Mouse (Mus musculus): ENCODE measurements at regions not wholly inside any gene's neighbourhood (a gene's known extent, or its start where the extent isn't known, plus 50 kb on each side); places are given as distances from the start of the nearest gene placed in this dataset.

DNA sequence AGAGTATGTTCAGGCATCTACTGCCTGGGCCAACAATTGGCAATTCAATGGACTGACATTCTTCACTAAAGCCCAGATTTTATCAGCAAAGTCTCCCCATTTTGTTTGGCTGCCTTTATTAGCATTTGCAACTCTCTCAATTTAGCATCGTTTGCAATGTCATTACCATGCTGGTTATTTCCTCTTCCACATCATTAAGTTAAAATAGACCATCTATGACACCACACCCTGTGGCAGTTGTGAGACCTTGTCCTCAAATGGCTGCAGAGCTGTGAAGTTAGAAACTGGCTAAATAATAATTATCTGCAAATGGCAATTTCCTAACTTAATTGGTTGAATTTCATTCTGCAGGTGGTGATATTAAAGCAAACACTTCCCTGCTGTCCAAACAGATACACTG lies 381.8 kb downstream of the H2al1n start:
- no peak for DNase-seq

DNA sequence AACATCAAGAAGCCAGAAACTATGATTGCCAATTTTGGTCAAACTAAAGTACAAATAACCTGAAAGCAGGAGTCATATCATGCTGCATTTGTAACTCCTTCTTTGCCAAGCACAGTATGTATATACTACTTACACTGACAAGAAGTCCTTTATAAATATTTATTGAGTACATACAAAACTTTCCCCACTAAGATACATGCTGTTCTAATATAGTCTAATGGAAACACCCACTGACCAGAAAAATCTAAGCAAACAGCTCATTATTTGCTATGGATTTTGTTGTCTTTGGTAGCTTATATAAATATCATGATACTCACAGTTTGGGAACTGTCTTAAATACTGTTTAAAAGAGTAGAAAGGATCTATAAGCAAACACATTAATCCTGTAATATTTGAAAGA lies 385.9 kb downstream of the H2al1n start:
- no peak for DNase-seq

DNA sequence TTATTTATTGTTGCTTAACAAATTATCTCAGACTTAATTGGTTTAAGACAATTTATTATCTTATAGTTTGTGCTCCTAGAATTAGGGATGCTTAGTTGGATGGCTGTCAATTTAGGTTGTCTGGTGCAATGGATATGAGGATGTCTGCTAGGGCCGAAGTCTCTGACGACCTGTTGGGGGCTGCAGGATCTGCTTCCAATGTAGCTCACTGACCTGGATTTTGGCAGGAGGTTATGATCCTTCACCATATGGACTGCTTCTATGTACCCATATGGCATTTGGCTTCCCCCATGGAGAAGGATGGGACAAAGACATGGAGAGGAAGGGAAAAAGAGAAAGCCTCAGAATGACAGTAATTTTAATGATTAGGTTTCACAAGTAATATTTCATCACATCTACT lies 391.0 kb downstream of the H2al1n start:
- no peak for DNase-seq

DNA sequence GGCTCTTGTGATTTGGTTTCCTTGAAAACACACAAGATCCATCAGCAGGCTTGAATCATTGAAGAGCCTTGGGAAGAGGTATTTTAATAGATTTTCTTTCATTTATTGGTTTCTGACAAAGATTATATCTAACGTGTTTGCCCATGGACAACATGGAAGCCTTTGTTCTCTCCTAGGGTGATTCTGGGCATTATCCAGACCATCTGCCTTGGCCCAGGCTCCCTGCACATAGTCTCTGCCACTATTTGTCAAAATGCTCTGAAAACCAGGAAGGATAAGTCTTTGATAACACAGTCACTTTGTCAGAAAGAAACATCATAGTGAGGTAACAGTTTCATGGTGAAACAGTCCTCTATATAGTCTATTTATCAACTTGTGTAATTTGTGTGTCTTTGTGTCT lies 398.2 kb downstream of the H2al1n start:
- DNase-seq, result no peak

DNA sequence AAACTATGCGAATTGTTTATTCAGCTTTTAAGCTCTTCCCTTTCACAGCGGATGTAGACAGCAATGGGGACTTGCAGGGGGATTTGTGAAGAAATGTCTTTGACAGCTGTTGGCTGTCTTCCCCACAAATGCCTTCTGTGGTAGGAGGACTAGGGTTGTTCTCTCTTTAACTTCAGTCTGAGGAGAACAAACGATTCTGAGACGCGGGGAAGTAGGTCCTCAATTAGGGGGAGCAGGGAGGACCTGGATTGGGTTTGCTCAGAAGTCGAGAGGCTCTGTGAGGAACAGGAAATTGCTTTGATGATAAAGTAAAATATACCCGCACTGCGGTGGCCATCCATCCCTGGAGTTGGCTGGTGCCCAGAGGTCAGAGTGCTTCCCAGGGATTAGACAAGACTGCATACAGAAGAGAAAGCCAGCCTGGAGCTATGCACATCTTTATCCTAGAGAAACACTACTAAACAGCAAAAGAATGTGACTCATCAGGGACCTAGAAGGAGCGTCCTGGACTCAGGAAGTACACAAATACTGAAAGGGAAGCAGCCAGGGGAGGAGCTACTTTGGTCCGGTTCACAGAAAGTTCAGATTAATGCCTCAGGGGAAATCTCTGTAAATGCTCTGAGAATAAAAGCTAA lies 417.4 kb downstream of the H2al1n start:
- DNase-seq, result peak; percentile 12

DNA sequence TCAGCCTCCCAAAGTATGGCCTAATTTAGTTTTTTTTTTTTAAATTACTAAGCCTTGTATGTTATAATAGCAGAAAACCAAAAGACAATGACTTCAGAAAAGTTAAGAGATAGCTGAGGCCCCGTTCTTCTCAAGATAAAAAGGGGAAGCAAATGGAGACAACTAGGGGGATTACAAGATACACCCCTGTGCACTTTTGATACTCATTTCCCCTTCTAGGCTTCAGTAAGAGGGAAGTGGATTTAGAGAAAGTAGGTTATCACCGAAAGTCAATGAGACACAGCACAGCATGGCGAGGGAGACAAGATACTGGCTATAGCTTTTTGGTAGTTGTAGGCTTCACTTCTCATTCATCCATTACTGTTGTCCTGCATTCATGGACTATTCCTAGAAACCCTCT lies 428.4 kb downstream of the H2al1n start:
- no peak for DNase-seq

DNA sequence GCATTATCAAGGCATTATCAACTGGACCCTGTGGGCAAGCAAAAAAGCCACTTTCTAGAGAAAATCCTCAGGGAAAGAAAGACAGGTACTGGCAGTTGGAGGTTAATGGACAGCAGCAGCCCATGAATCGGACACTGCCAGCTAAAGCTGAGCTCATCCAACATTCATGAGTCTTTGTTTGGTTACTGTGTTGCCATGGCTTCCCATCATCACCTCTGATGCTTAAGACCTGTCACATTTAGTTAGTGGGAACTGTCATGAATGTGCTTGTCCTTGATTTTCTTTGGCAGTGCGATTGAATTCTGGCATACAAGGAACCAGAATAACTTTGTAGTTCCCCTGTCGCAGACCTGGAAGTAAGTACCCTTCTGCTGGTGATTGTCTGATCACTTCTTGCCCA lies 453.9 kb downstream of the H2al1n start:
- DNase-seq, result no peak

DNA sequence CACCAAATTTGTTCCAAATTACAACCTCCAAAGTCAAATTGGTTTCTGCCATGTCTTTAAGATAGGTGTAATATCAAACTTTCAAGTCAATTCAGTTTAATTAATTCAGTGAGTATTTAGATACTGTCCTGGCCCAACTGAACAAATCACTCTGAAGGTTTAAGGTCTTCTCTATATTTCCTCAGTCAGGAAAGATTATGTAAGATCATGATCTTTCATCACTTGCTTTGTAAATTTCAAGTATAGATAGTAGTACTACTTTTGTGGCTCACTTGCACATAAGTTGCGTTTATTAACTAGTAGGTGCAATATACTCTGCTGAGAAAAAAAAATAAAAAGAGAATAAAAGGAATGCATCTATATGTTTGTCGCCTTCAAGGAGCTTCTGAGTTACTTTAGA lies 485.4 kb downstream of the H2al1n start:
- DNase-seq, result no peak

DNA sequence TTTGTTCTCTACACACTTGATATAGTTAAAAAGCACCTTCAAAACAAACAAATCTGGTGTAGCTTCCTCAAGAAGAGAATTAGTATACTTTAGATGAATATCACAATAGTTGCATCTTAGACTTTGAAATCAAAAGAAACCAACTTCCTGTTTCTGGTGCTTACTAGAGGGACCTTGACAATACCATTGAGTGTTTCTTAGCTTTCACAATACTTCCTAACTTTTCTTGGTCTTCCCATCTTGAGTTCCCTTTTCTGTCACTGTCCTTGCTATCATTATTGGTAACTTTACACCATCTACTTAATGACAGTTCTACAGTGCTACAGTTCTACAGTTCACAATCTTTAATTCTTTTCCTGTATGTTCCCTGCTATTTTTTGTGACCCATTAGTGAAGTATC lies 528.1 kb downstream of the H2al1n start:
- DNase-seq, result no peak

Measured in lung, postnatal 14 days (tissue).